Mouse (Mus musculus): ENCODE measurements around the gene Ank. TPM values are rescaled to one million over a fixed set of nuclear protein-coding genes. Genes with fewer than 3 reads are reported as not detected.
"Not testable (repeated sequence)": the region's sequence is repeated elsewhere in the genome, so short reads cannot be mapped to it uniquely, and the experiment has no call there.

Gene Ank
- total RNA-seq, 2 experiments from 2014 or later, result 41.5 to 55.1 TPM

- intact Hi-C loops (cut with DNase I; ENCODE audit: low total_unique reads), result loop anchor here (5.0 to 10.0 kb wide), 2 partner anchors 103 to 129 kb away; no protein-coding TSS in a partner anchor
- no peak for DNase-seq
Measured at GRCm38 (mm10) chr15:27461336-27462245, 4.9 kb upstream of the Ank start.

DNA sequence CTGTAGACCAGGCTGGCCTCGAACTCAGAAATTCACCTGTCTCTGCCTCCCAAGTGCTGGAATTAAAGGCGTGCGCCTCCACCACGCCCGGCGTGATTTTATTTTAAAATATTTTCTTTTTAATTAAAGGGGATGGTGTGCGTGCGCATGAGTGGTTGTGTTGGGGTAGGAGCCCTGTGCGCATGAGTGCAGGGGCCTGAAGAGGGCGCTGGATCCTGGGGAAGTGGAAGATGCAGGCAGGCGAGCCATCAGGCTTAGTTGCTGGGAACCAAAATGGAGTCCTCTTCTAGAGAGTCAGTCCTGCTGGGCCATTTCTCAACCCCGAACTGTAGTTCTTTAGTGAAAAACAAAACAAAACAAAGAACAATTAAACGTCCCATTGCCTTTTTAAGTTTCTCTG, 2.6 kb upstream of the Ank start:
- intact Hi-C loops (cut with DNase I; ENCODE audit: low total_unique reads), result loop anchor here (5.0 to 10.0 kb wide), 2 partner anchors 101 to 132 kb away; no protein-coding TSS in a partner anchor
- no peak for DNase-seq

GRCm38 (mm10) chr15:27465391-27466005, 979 bp upstream of the Ank start:
- intact Hi-C loops (cut with DNase I; ENCODE audit: low total_unique reads), result loop anchor here (10.0 kb wide), 1 partner anchor 99 kb away; no protein-coding TSS in a partner anchor
- DNase-seq, result no peak

- no peak for DNase-seq
Measured at GRCm38 (mm10) chr15:27467081-27467491, 609 bp downstream of the Ank start.

GRCm38 (mm10) chr15:27467641-27468040, 1.2 kb downstream of the Ank start:
- DNase-seq, result no peak
- intact Hi-C loops (cut with DNase I; ENCODE audit: low total_unique reads), result loop anchor here (10.0 kb wide), 1 partner anchor 97 kb away; no protein-coding TSS in a partner anchor

More at GRCm38 (mm10) chr15:27467081-27467491, 609 bp downstream of the Ank start:
- intact Hi-C loops (cut with DNase I; ENCODE audit: low total_unique reads), result loop anchor here (10.0 kb wide), 1 partner anchor 98 kb away; no protein-coding TSS in a partner anchor

GRCm38 (mm10) chr15:27468822-27469488, 2.5 kb downstream of the Ank start:
- no peak for DNase-seq

DNA sequence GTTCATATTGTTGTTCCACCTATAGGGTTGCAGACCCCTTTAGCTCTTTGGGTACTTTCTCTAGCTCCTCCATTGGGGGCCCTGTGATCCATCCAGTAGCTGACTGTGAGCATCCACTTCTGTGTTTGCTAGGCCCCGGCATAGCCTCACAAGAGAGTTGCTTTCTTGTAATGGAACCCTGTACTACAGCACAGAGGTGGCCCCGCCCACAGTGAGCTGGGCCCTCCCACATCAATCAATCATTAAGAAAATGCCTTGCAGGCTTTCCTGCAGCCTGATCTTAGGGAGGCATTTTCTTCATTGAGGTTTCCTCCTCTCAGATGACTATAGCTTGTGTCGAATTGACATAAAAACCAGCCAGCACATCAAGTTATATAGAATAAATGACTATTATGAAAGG, 3.9 kb downstream of the Ank start:
- intact Hi-C loops (cut with DNase I; ENCODE audit: low total_unique reads); DNase-seq: not testable (repeated sequence)

More at GRCm38 (mm10) chr15:27468822-27469488, 2.5 kb downstream of the Ank start:
- intact Hi-C loops (cut with DNase I; ENCODE audit: low total_unique reads), result loop anchor here (10.0 kb wide), 1 partner anchor 96 kb away; no protein-coding TSS in a partner anchor

- DNase-seq, result no peak
- intact Hi-C loops (cut with DNase I; ENCODE audit: low total_unique reads), result no loop called here
Measured at GRCm38 (mm10) chr15:27472315-27472714, 5.8 kb downstream of the Ank start.

- intact Hi-C loops (cut with DNase I; ENCODE audit: low total_unique reads), result no loop called here
- DNase-seq, result no peak
Measured at GRCm38 (mm10) chr15:27475988-27476387, 9.5 kb downstream of the Ank start.

- intact Hi-C loops (cut with DNase I; ENCODE audit: low total_unique reads), result no loop called here
- DNase-seq, result no peak
Measured at GRCm38 (mm10) chr15:27476671-27477070, 10.2 kb downstream of the Ank start.

GRCm38 (mm10) chr15:27477159-27477558, 10.7 kb downstream of the Ank start:
- intact Hi-C loops (cut with DNase I; ENCODE audit: low total_unique reads), result no loop called here
- DNase-seq, result no peak

DNA sequence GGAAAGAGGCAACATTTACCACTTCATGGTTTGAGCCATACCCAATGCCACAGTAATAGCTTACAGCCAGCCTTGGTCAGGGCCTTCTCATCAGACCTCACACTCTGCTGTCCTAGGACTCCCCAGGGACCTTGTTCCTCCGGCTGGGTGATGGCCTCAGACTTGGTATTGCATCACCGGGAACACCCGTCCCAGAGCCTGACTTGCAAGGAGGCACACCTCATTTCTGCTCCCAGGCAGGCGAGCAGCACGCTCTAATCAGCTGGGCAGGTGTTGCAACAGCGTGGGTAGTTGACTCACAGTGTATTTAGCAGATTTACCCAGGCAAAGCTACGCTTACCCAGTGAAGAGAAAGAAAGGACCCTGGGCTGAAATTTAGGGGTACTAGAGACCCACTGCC, 11.2 kb downstream of the Ank start:
- DNase-seq, result no peak
- intact Hi-C loops (cut with DNase I; ENCODE audit: low total_unique reads), result no loop called here

- intact Hi-C loops (cut with DNase I; ENCODE audit: low total_unique reads), result no loop called here
- no peak for DNase-seq
Measured at GRCm38 (mm10) chr15:27480333-27481015, 14.0 kb downstream of the Ank start.

- intact Hi-C loops (cut with DNase I; ENCODE audit: low total_unique reads), result no loop called here
- no peak for DNase-seq
Measured at GRCm38 (mm10) chr15:27481956-27482355, 15.5 kb downstream of the Ank start.

- intact Hi-C loops (cut with DNase I; ENCODE audit: low total_unique reads), result no loop called here
- DNase-seq, result no peak
Measured at GRCm38 (mm10) chr15:27483183-27483582, 16.7 kb downstream of the Ank start.

GRCm38 (mm10) chr15:27485567-27486278, 19.2 kb downstream of the Ank start:
- intact Hi-C loops (cut with DNase I; ENCODE audit: low total_unique reads), result no loop called here
- DNase-seq, result no peak

- intact Hi-C loops (cut with DNase I; ENCODE audit: low total_unique reads), result no loop called here
Measured at GRCm38 (mm10) chr15:27486279-27486618, 19.8 kb downstream of the Ank start.

DNA sequence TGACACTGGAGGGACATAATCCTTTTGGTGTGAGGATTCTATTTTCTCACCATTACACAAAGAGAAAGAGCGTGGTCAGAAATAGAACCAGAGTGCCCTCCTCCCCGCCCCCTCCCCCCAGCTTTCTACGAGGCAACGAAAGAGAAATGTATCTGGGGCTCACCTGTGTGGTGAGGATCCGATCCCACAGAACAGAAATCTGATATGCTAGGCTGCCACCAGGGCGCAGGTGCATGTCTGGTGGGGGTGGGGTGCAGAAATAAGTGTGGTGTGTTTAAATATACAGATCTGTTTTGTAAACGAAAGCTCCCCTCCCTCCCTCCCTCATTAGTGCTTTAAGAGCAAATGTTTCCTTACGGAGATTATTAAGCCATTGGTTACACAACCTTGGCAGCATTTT, 20.6 kb downstream of the Ank start:
- DNase-seq, result no peak
- intact Hi-C loops (cut with DNase I; ENCODE audit: low total_unique reads), result no loop called here

More at GRCm38 (mm10) chr15:27486279-27486618, 19.8 kb downstream of the Ank start:
- DNase-seq, result no peak

GRCm38 (mm10) chr15:27488042-27488441, 21.6 kb downstream of the Ank start:
- intact Hi-C loops (cut with DNase I; ENCODE audit: low total_unique reads), result no loop called here
- DNase-seq, result no peak
